Mouse (Mus musculus): ENCODE results near the gene Fbxw11.

DNA sequence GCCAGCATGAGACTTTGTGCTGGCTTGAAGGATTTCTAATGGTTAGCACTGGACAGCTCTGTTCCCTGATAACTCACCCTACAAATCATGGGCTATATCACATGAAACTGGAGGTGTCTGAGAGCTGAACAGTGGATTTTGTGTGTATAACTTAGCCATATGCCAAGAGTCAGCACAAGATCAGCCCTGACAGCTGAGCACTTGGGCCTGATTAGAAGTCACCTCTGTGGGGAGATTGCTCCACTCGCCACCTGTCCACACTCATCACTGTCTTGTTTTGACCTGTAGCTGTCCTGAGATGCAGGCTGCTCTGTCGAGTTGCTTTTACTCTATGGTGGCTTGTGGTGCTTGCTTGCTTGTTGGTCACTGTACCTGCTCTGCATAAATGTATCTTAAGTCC, 93.8 kb downstream of the Fbxw11 start:
- no peak for TF ChIP-seq CTCF (conservative IDR thresholded peaks at IDR 0.05; ENCODE audit: low read length)
- no peak for TF ChIP-seq NANOG (IDR thresholded peaks at IDR 0.05; ENCODE audit: borderline replicate concordance, low read length)
- TF ChIP-seq POU5F1 (IDR thresholded peaks at IDR 0.05; ENCODE audit: borderline replicate concordance, low read length), result no peak

Measured in E14TG2a.4 (cell line).